Mouse (Mus musculus) kidney, embryonic 14.5 days (tissue): ENCODE data around the gene Gm4312. TPM values are rescaled to one million over a fixed set of nuclear protein-coding genes. Genes with fewer than 3 reads are reported as not detected.
"Not testable (repeated sequence)": the region's sequence is repeated elsewhere in the genome, so short reads cannot be mapped to it uniquely, and the experiment has no call there.

Source experiments
- ATAC-seq: fragments of 200-750 bp; cut with Nextera tagmentation; 2 replicates; pipeline ENCODE4 v1.8.0; 2017; ENCODE audit warnings: moderate number of reproducible peaks, mild to moderate bottlenecking, moderate TSS enrichment, moderate library complexity; ENCODE audit not compliant: low FRiP score, low TSS enrichment
- H3K27ac ChIP-seq: fragments of 300-500 bp; sonication (generic); 2 replicates; pipeline ENCODE4 v1.5.1; 2014; ENCODE audit warnings: low read depth, mild to moderate bottlenecking, low read length, moderate library complexity, mixed read lengths
- H3K27me3 ChIP-seq: fragments of 300-500 bp; sonication (generic); 2 replicates; pipeline ENCODE4 v1.6.1; 2014; ENCODE audit warnings: mild to moderate bottlenecking, low read length; ENCODE audit not compliant: control insufficient read depth, insufficient read depth
- H3K36me3 ChIP-seq: fragments of 300-500 bp; sonication (generic); 2 replicates; pipeline ENCODE4 v1.6.1; 2014; ENCODE audit warnings: low read length, mixed read lengths; ENCODE audit not compliant: control insufficient read depth, insufficient read depth
- H3K4me1 ChIP-seq: fragments of 300-500 bp; sonication (generic); 2 replicates; pipeline ENCODE4 v1.6.1; 2014; ENCODE audit warnings: low read length, mixed read lengths; ENCODE audit not compliant: control insufficient read depth, insufficient read depth
- H3K4me2 ChIP-seq: fragments of 300-500 bp; sonication (generic); replicated peaks from 2 replicates; pipeline ENCODE4 v1.6.1; 2014; ENCODE audit warnings: low read depth, mild to moderate bottlenecking, low read length
- H3K4me3 ChIP-seq: fragments of 300-500 bp; sonication (generic); 2 replicates; pipeline ENCODE4 v1.5.1; 2014; ENCODE audit warnings: mild to moderate bottlenecking, low read length
- H3K9ac ChIP-seq: fragments of 300-500 bp; sonication (generic); 2 replicates; pipeline ENCODE4 v1.6.1; 2014; ENCODE audit warnings: low read depth, mild to moderate bottlenecking, low read length, moderate library complexity
- H3K9me3 ChIP-seq: fragments of 300-500 bp; sonication (generic); 2 replicates; pipeline ENCODE4 v1.6.1; 2016; ENCODE audit warnings: low read length; ENCODE audit not compliant: control insufficient read depth
- WGBS: fragments of 180-500 bp; shearing (Covaris S2); extraction: QIAGEN DNeasy Blood & Tissue Kit; methylation state at CpG from one replicate; pipeline ENCODE4 v1.1.7; 2014; 5-methylcytosine and 5-hydroxymethylcytosine counted together
- polyA plus RNA-seq: library from polyadenylated mRNA; unstranded; fragments of >200 nt; fragmentation: Nextera tagmentation; extraction: Ambion mirVana; gene quantifications from 2 replicates; pipeline ENCODE4 v1.2.1, GENCODE M21; 2014

Gm4312 gene
- polyA plus RNA-seq, result not detected in 2 replicates

GRCm38 (mm10) chr10:100382460-100382859 lies at the start of gene Gm4312:
Gene Gm4312 (minus strand): TSS chr10:100382560.
- not testable (repeated sequence) for H3K36me3 ChIP-seq

GRCm38 (mm10) chr10:100427592-100427991 lies 45.2 kb upstream of the Gm4312 start:
- Histone ChIP-seq H3K27ac (no peak overlapping the region), H3K4me1 (no peaks in the 10 kb centered on the region), H3K4me3 (no peak overlapping the region), H3K4me2 (no peak overlapping the region), H3K9ac (no peak overlapping the region), H3K27me3 (no peaks in the 10 kb centered on the region), H3K9me3 (no peaks in the 10 kb centered on the region), H3K36me3 (no peaks in the 10 kb centered on the region)
- ATAC-seq, result no peak
- WGBS, result 87% methylated on average over 2 of the region's 2 CpGs

More at GRCm38 (mm10) chr10:100382460-100382859, at the start of gene Gm4312:
- H3K9ac ChIP-seq, H3K4me3 ChIP-seq, H3K27ac ChIP-seq, ATAC-seq, H3K9me3 ChIP-seq, H3K27me3 ChIP-seq, H3K4me2 ChIP-seq, H3K4me1 ChIP-seq: not testable (repeated sequence)
- no CpG with 5 or more reads among the region's 2 CpGs for WGBS

GRCm38 (mm10) chr10:100415566-100415965 lies 33.2 kb upstream of the Gm4312 start:
- no peak for ATAC-seq
- no peak overlapping the region for H3K4me3 ChIP-seq
- no peak overlapping the region for H3K9ac ChIP-seq
- no peaks in the 10 kb centered on the region for H3K9me3 ChIP-seq
- H3K4me2 ChIP-seq, result no peak overlapping the region
- no peaks in the 10 kb centered on the region for H3K4me1 ChIP-seq
- no peaks in the 10 kb centered on the region for H3K27me3 ChIP-seq
- 89% methylated on average over 7 of the region's 7 CpGs for WGBS
- H3K36me3 ChIP-seq, result no peaks in the 10 kb centered on the region
- H3K27ac ChIP-seq, result no peak overlapping the region

- H3K9ac ChIP-seq, H3K27me3 ChIP-seq, H3K4me1 ChIP-seq, H3K4me2 ChIP-seq, H3K27ac ChIP-seq, H3K9me3 ChIP-seq, H3K4me3 ChIP-seq, H3K36me3 ChIP-seq, ATAC-seq: not testable (repeated sequence)
- 79% methylated on average over 6 of the region's 6 CpGs for WGBS
Measured at GRCm38 (mm10) chr10:100402301-100402700, 19.9 kb upstream of the Gm4312 start.

- H3K27ac ChIP-seq, H3K4me3 ChIP-seq, H3K9me3 ChIP-seq, H3K9ac ChIP-seq, ATAC-seq, H3K36me3 ChIP-seq, H3K4me1 ChIP-seq, H3K4me2 ChIP-seq, H3K27me3 ChIP-seq: not testable (repeated sequence)
- WGBS, result no CpG with 5 or more reads among the region's 3 CpGs
Measured at GRCm38 (mm10) chr10:100361038-100361437, 21.3 kb downstream of the Gm4312 start, which contains the start of gene Gm4307. Gene Gm4307 (plus strand): TSS chr10:100361338.

- not testable (repeated sequence) for H3K4me2 ChIP-seq, H3K27ac ChIP-seq, H3K9ac ChIP-seq, ATAC-seq, H3K4me3 ChIP-seq, H3K36me3 ChIP-seq, H3K27me3 ChIP-seq, H3K9me3 ChIP-seq, H3K4me1 ChIP-seq
- 59% methylated on average over 1 of the region's 2 CpGs for WGBS
Measured at GRCm38 (mm10) chr10:100356841-100357240, 25.5 kb downstream of the Gm4312 start.

GRCm38 (mm10) chr10:100350793-100351192 lies 31.6 kb downstream of the Gm4312 start, which contains the start of gene Gm4305:
Gene Gm4305 (plus strand): TSS chr10:100351093.
- H3K27me3 ChIP-seq, H3K4me3 ChIP-seq, H3K4me1 ChIP-seq, H3K9me3 ChIP-seq, H3K27ac ChIP-seq, H3K36me3 ChIP-seq, ATAC-seq, H3K9ac ChIP-seq, H3K4me2 ChIP-seq: not testable (repeated sequence)
- WGBS, result no CpG with 5 or more reads among the region's 3 CpGs

- H3K27ac ChIP-seq, H3K4me1 ChIP-seq, H3K4me3 ChIP-seq, H3K9ac ChIP-seq, H3K36me3 ChIP-seq, H3K4me2 ChIP-seq, ATAC-seq, H3K27me3 ChIP-seq, H3K9me3 ChIP-seq: not testable (repeated sequence)
- no CpG with 5 or more reads among the region's 3 CpGs for WGBS
Measured at GRCm38 (mm10) chr10:100345672-100346071, 36.7 kb downstream of the Gm4312 start, which contains the start of gene Gm4303. Gene Gm4303 (plus strand): TSS chr10:100345972.

- not testable (repeated sequence) for ATAC-seq, H3K4me3 ChIP-seq, H3K27ac ChIP-seq, H3K36me3 ChIP-seq, H3K4me1 ChIP-seq, H3K4me2 ChIP-seq, H3K9me3 ChIP-seq, H3K27me3 ChIP-seq, H3K9ac ChIP-seq
- WGBS, result no CpG with 5 or more reads among the region's 3 CpGs
Measured at GRCm38 (mm10) chr10:100340536-100340935, 41.8 kb downstream of the Gm4312 start, which contains the start of gene Gm4302. Gene Gm4302 (plus strand): TSS chr10:100340836.
